Mouse (Mus musculus) G1E-ER4 (cell line): ENCODE results near the gene Bpifb5. TPM values are rescaled to one million over a fixed set of nuclear protein-coding genes. Genes with fewer than 3 reads are reported as not detected.
"Not testable (repeated sequence)": the region's sequence is repeated elsewhere in the genome, so short reads cannot be mapped to it uniquely, and the experiment has no call there.

Experiments
- GATA1 ChIP-seq: IDR thresholded peaks from one replicate; pipeline ENCODE4 v1.8.0; 2012; ENCODE audit warnings: low read length, inconsistent platforms
- polyA plus RNA-seq: library from polyadenylated mRNA; stranded (reverse); fragments of >175 nt; gene quantifications from 2 replicates; pipeline ENCODE4 v1.2.3, GENCODE M21; 2012

Bpifb5 gene
- polyA plus RNA-seq, 1 experiment, result not detected

DNA sequence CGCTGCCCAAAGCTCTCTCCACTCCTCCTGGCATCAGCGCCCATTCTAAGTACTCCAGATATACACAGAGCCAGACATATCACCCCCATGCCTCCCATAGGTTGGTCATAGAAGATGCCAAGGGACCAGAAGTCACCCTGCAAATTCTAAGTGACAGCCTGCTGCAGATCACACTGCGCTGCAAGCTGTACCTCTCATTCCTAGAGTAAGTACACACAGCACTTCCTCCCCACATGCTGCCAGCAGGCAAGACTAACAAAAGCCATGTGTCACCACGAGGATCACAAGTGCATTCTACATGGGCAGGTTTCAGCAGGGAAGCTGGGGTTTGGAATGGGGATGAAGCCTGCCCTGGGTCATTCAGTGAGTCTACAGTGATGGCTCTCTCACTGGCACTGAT is 3.4 kb downstream of the Bpifb5 start:
- no peak for TF ChIP-seq GATA1

GRCm38 (mm10) chr2:154227830-154228229 is 4.3 kb downstream of the Bpifb5 start:
- TF ChIP-seq GATA1, result no peak

DNA sequence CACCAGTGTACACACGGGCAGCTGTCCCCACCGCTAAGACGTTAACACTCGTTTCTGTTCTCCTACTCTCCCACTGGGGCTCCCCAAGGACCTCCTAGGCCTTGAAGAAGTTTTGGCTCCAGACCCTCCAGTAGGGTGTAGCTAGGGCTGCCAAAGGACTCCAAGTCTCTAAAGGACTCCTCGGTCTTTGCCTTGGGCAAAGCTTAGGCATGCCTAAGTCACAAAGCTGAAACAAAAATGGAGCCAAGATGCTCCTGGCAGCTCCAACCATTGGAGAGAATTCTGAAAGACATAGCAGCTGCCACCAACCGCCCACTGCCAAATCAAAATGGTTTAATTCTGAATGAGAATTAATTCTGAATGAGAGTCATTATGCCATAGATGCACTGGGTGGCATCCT is 9.9 kb downstream of the Bpifb5 start:
- no peak for TF ChIP-seq GATA1

DNA sequence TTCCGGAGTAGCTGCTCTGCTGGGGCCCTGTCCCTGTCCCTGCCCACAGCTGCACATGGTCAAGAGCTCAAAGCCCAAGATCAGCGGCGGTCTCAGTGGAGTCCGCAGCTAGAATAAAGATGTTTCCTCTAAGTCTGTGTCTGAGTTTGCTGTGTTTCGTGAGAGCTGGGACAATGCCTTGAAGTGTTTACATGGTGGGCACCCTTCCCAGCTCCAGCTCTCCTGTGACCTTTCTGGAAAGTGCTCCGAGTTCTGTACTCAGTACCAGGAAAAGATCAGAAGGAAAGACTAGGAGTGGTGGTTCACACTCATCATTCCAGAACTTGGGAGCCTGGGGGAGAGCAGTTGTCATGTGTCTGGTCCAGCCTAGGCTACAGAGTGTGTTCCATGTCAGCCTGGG is 17.2 kb downstream of the Bpifb5 start:
- TF ChIP-seq GATA1, result no peak

DNA sequence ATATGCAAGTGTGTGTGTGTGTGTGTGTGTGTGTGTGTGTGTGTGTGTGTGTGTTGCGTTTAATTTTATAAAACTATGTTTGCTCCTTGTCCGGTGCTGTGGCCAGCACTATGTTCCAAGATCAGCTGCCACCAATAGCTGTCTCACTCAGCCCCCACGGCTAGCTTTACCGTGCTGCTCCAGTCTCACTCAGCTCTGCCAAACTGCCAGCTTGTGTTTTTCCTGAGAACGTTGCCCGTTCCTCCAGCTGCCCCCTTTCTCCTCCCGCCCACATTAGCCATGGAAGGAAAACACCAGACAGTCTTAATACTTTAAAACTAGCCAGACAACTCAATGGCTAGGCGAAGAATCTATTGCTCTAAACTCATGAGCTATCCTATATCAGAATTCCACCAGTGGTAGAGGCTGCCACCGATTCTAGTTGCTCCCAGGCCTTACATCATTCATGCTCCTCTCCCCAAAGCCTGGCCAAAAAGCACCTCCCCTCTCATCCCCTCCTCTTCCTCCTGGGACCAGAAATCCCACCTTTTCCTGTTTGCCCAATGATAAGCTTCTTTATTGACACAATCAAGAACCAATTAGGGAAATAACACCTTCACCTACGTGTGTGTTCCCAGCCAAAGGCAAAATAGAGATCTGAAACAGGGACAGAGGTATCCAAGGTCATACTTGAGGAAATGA is 20.0 kb downstream of the Bpifb5 start:
- no peak for TF ChIP-seq GATA1

- no peak for TF ChIP-seq GATA1
Measured at GRCm38 (mm10) chr2:154245322-154245721, 21.8 kb downstream of the Bpifb5 start.

- TF ChIP-seq GATA1, result no peak
Measured at GRCm38 (mm10) chr2:154255770-154256169, 32.2 kb downstream of the Bpifb5 start.

DNA sequence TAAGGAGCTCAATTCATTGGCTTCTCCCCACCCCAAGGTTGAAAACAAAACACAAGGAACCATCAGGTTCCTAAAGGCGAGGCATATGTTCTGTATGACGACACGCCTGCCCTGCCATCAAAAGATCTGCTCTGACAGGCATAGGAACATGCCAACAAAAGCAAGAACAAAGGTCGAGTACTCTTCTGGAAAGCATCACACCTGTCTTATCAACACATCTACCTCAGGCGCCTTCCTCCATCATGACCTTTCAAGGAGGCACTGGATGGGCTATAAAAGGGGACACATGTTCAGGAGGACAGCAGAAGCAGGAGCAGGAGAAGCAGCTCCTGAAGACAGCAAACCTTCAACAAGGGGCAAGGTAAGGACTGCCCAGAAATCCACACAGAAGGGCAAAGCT is 34.0 kb downstream of the Bpifb5 start, which contains the start of gene Bpifb9a:
Gene Bpifb9a (plus strand): TSS at position 301 of the 400 bp plus-strand sequence.
- not testable (repeated sequence) for TF ChIP-seq GATA1

Other genes with a start within 250 kb of the Bpifb5 start
- gene Bpifa6, start 248.8 kb upstream of the Bpifb5 start, polyA plus RNA-seq, result not detected in 2 replicates
- gene Bpifa2, start 215.5 kb upstream of the Bpifb5 start, polyA plus RNA-seq, result not detected in 2 replicates
- not detected in 2 replicates for gene Bpifa3, start 93.4 kb upstream of the Bpifb5 start, polyA plus RNA-seq
- gene Bpifa1, start 80.9 kb upstream of the Bpifb5 start, polyA plus RNA-seq, result not detected in 2 replicates
- not detected in 2 replicates for gene Bpifa5, start 61.1 kb upstream of the Bpifb5 start, polyA plus RNA-seq
- not detected in 2 replicates for gene Bpifb1, start 32.9 kb upstream of the Bpifb5 start, polyA plus RNA-seq
- gene Bpifb9a, start 34.1 kb downstream of the Bpifb5 start, polyA plus RNA-seq, result not detected in 2 replicates
- not detected in 2 replicates for gene Bpifb9b, start 83.5 kb downstream of the Bpifb5 start, polyA plus RNA-seq
- gene Cdk5rap1, start 149.3 kb downstream of the Bpifb5 start, polyA plus RNA-seq, result 0.73 and 1.9 TPM in 2 replicates
- gene Snta1, start 184.4 kb downstream of the Bpifb5 start, polyA plus RNA-seq, result not detected in 2 replicates
- gene Cbfa2t2, start 212.7 kb downstream of the Bpifb5 start, polyA plus RNA-seq, result 8.8 and 12.1 TPM in 2 replicates